Mouse (Mus musculus) kidney, adult 2 months (tissue): ENCODE results near the gene Dydc2.

Source experiments
- CTCF ChIP-seq: fragments of 200-500 bp; conservative IDR thresholded peaks from 2 replicates; pipeline ENCODE4 v1.5.1; 2011; ENCODE audit warnings: low read depth, mild to moderate bottlenecking, control low read depth, low read length, moderate library complexity, mixed read lengths; ENCODE audit not compliant: insufficient read depth, insufficient read length
- POLR2A ChIP-seq: fragments of 200-500 bp; IDR thresholded peaks from one replicate; pipeline ENCODE4 v1.6.1; 2011; ENCODE audit warnings: low read depth, low read length, control low read depth

DNA sequence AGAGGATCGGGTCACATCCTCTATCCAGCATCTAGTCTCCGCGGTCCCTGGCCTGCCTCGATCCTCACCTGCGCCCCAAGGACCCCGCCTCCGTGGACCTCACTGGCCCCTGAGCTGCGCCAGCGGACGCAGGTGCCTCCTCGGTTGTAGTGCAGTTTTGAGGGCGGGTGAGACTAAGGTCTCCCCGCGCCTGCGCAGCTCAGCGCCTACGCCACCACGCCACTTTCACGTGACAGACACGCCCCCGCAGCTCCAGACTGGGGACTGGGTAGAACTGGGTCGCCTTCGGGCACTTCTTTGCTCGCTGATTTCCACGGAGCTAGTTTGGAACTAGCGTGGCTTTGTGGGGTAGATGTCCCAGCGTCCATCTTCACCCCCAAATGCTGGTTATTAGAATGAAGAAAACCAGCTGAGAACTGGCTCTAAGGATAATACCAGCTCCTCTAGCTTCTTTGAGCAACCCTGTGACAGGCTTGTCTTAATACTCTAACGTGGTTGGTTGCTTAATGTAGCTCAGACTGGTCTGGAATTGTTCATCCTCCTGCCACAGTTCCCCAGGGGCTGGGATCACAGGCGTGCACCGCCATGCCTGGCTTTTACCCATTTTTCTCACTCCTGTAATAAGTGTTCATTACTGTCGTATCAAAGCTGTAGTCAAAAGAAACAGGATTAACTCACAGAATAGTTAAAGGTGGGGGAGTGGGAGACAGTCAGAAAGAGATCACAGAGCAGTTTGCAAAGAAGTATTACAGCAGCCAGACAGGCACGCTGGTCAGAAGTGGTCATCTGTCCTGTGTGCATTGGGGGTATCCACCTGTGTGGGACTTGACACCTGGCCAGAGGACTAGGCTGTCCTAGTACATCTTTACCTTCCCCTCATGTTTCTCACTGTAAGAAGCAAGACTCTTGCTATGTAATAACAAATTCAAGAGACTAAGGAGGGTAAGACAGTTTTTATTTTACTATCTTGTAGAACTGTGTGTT lies 55.1 kb downstream of the Dydc2 start, which contains the start of gene Fam213a:
- TF ChIP-seq POLR2A = peak; percentile 62
- no peak for TF ChIP-seq CTCF
